Mouse (Mus musculus) urinary bladder, postnatal 36 days (tissue): ENCODE results near the gene Rpl12.

Source experiments
- DNase-seq, 2 experiments: peaks; one replicate each; pipeline ENCODE4 v3.0.0; 2022; ENCODE audit warnings: low spot score in 2 of 2, mixed read lengths in 1 of 2

Rpl12 gene

DNA sequence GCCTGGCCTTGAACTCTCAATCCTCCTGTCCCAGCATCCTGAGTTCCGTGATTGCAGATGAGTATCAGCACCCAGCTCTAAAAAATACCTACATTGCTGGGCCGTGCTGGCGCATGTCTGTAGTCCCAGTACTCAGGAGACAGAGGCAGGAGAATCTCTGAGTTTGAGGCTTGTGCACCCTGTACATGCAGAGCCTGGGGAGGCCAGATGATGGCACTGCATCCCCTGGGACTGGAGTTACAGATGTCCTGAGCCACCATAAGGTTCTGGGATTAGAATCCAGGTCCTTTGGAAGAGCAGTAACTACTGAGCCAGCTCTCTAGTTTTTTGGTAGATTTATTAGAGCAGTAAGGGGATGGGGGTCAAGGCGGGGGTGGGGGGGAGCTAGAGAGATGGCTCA, 20.9 kb upstream of the Rpl12 start:
- no peak for DNase-seq

DNA sequence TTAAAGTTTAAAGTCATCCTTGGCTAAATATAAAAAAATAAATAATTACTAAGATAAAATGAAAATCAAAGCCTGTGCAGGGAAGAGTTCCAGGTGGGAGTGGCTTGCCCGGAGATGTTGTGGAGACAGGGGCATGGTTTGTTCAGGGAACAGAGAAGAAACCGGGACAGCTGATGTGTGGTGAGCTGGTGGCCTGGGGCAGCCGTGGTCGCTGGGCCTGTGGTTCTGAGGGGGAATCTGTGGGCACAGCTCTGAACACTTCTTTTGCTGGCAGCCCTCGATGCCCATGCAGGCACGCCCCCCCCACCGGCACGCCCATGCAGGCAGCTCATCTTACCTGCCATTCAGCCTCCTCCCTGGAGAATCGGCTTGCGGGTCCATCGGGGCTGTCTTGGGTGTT, 13.9 kb upstream of the Rpl12 start:
- no peak for DNase-seq

DNA sequence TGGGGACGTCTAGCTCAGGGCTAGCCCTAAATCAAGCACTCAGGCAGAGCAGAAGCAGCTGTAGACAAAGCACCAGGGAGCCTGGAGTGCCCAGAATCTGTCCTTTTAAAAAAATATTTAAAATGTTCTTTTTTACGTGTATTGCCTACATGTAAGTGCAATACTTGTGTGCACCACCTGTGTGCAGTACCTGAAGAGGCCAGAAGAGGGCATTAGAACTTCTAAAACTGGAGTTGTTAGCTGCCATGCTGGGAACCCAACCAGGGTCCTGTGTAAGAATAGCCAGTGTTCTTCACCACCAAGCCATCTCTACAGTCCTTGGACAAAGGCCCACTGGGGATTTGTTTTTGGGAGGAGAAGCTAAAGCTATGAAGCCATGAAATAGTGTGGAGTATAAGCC, 6.8 kb upstream of the Rpl12 start:
- DNase-seq = no peak

DNA sequence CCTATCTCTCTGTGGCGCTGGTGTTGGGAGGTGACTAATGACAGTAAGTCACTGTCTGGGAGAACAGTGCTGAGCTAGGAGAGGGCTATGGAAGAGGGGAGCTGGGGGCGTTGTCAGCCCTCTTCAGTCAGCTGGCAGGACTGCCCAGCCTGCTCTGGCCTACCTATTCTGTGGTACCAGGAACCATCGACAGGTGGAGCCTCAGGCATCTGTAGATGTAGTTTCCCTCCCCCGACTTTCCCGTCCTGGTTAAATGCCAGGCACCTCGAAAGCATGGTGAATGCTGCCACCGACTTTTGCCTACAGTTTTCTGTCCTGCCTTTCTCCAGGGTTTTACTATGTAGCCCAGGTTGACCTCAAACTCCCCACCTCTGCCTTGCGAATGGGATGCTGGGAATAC, 4.0 kb upstream of the Rpl12 start:
- no peak for DNase-seq

DNA sequence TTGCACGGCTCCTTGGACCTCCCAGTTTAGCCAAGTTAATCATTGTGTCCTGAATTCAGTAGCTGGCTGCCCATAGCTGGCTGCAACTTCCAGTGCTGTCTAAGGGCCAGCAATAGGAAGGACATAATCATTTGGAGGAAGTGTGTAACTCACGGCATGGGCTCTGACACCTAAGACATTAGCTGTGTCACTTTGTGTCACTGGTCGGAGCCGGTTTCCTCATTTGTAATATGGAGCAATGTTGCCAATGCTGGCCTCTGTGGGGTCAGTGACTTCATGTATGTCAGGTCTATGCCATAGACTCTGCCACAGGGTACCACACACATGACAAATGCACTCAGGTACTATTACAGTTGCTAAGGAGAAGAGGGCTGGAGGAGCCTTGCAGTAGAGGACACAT, 1.1 kb upstream of the Rpl12 start:
- DNase-seq = no peak

DNA sequence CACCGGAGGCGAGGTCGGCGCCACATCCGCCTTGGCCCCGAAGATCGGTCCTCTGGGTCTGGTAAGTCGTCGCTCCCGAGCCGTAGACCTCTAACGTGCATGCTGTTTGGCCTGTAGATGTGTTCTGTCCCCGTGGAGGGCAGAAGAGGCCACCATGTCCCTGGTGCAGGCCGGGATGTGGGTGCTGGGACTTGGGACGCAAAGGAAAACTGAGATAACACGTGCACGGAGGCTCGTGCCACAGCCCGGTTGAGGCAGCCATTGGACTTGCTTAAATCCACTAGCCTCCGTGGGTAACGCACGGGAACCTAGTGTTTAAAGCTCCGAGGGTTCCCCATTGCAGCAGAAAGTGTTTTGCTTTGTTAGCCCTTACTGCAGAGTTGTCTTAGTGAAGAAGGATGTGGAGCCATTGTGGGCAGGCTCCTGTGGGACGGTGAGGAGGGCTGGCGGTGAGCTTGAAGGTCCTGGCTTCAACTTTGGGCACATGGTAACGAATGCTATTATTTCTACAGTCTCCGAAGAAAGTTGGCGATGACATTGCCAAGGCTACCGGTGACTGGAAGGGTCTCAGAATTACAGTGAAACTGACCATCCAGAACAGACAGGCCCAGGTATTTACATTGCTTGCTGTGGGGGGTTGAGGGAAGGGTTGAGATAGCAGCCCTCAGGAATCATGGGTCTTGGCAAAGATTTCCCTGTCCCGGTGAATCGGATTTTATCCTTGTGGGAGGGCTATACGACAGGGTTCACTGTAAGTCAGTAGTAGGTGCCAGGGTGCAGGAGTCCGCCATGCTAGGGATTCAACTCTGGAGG, 909 bp downstream of the Rpl12 start:
- peak; percentile 11 to 22 for DNase-seq

DNA sequence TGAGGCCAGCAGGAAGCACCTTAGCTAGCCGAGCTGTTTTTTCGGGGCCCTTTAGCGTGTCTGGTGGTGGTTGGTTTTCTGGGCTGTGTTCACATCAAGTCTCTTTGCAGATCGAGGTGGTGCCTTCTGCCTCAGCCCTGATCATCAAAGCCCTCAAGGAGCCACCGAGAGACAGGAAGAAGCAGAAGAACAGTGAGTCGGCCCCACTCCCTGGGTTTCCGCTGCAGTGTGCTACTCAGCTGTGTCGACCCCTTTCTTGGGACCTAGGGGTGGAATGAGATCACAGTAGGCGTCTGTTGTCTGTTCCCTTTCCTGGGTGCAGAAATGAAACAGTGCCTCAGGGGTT, 1.5 kb downstream of the Rpl12 start:
- no peak for DNase-seq

DNA sequence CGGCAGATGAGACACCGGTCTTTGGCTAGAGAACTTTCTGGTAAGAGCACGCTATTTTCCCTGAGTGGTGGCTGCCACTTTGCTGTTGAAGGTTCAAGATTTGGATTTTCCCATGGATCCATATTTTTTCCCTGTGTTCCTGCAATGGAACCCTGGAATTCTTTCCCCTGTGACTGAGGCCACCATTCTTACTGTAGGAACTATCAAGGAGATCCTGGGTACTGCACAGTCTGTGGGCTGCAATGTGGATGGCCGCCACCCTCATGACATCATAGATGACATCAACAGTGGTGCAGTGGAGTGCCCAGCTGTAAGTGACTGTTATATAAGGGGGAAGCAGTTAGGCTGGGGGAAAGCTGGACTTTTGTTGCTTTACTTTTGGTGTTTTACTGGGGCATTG, 2.2 kb downstream of the Rpl12 start:
- DNase-seq = no peak

DNA sequence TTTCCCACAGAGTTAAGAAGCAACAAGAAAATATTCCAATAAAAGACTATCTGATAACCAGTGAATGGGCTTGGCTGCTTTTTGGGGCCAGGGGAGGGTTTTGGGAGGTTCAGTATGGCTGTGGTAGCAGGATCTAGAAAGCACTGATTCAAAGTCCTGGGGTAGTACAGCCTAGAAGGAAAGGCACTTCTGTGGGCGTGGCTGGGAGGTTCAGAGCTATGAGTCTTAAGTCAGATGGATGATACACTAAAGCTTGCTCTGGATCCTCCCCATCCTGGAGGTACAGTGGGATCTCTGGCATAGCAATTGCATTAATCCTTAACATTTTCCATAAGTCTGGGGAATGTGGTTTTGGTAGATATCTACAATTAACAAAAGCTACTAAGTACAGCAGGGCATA, 2.6 kb downstream of the Rpl12 start:
- DNase-seq = no peak

DNA sequence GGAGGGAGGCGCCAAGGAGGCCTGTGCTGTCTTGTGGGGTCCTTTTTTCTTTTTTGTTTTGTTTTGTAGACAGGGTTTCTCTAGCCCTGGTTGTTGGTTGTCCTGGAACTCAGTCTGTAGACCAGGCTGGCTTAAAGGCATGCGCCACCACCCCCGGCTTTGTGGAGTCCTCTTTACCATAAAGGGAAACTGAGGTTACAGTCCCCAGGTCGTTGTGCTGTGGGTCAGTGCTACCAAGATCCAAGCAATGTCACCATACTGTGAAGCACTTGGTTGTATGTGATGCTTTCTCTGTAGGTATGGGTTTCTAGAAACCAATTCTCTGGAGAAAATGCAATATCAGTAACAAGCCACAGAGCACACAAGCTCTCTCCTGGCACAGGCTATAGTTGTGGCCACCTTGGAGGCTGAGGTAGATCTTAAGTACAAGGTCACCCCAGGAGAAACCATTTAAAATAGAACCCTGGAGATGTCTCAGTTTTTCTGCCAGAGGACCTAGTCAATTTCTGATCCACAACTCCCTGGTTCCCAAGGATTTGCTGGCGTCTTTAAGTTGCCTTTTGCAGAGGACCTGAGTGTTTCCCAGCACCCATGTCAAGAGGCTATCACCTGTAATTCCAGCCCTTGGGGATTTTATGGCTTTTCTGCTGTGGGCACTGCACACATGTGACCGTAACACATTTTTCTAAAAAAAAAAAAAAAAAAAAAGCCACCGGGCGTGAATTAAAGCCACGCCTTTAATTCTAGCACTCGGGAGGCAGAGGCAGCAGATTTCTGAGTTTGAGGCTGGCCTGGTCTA, 3.5 kb downstream of the Rpl12 start:
- DNase-seq = no peak

DNA sequence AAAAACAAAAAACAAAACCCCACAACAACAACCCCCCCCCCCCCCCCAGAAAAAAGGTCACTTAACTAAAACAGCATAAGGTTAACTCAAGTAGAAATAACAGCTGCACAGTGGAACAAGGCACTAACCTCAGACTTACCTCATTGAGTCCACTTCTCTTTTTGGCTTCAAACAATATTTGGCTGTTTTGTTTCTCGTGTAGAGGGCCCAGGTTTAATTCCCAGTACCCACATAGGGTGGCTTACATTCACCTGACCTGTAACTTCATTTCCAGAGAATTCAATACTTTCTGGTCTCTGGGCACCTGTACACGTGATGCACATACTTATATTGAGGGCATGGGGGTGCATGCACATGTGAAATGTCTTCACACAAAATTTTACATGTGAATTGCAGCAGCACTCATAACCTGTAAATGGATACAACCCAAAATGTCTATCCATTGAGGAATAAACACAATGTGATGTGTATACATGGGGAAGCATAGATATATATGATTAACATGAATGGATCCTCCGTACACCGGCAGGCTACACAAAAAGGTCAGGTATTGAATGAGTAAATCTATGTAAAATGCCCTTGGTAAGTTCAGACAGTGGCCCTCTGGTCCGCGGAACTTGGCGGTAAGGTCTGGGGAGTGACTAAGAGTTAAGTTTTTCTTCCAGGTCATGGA, 4.3 kb downstream of the Rpl12 start:
- no peak for DNase-seq

DNA sequence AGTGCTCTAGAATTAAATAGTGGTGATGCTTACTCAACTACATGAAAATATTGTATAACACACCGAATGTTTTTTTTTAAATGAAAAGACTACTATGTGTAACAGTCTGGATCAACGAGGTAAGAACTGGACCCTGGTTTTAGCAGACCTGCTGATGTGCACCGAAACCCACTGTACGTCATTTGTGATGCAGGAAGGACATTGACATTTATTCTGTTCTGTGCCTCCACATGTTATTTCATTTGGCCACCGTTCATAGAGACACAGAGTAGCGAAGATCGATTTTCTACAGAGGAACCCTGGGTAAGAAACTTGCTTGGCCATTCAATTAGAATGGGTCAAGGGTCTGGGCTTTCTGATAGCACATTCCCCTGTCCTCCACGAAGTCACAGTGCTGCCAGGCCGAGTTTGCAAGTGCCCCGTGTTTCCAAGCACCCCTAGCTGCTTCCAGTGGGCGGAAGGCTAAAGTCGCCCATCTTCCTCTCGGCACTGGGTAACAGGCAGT, 4.9 kb downstream of the Rpl12 start:
- DNase-seq = no peak

DNA sequence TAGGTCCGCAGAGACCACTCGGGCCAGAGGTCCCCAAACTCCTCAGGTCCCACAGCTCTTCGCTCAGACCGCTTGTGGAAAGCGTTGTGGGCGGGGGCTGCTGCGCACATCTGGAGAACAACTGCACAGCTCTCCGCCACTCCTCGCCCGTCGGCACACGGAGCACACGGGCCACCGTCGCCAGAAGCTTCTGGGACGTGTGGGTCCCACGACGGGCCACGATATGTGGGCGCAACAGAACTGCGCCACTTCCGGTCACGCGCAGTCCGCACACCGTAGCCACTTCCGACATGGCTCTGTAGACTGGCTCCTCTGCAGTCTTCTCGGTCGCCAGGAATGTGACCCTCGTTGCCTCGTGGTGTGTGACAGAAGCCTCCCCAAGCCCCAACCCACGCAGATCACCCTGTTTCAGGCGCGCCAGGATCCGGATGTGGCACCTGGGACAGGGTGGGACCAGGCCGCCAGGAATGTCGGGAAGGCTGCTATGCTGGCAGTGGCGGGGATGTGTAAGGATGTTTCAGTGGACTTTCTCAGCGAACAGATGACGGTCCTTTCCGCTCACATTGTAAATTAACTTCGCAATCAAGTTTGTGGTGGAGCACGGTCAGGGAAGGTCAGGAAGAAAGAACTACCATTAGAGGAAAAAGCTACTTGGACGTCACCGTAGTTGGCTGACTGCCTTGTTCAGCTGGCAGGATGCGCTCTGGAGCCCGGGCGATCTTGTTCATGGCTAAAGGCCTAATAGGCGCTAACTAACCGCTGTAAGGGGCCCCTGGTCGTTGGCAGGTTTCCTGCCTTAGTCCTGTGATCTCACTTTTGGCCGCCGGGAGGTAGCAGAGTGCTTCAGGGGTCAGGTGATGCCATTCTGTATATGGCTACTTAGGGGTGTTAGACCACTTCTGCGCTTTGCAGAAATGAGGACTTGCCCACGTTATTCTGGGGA, 5.6 kb downstream of the Rpl12 start:
- DNase-seq = peak; percentile 82 to 85

DNA sequence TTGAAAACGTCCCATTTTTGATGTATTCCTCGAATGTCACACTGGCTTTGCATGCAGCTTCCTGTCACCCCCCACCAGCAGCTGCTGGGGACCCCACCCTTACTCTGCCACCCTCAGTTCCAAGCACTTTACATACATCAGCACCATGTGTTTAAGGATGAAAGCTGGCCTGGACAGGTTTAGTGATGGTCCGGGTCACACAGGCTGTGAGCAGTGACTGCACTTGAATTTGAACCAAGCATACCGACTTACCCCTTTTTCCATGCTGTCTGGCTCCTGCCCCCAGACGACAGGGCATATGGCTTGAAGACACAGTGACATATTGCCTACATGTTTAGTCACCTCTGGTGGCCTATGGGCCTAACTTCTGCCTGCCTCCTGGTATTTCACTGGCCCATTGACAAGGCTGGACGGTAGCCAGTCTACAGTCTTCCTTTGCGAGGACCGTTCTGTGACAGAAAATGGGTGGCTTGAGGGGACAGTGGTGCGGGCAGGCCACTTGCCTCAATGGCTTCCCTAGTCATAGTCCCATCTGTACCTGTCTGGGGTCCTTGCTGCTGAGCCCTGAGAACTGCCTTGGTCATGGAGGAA, 6.8 kb downstream of the Rpl12 start:
- no peak for DNase-seq

DNA sequence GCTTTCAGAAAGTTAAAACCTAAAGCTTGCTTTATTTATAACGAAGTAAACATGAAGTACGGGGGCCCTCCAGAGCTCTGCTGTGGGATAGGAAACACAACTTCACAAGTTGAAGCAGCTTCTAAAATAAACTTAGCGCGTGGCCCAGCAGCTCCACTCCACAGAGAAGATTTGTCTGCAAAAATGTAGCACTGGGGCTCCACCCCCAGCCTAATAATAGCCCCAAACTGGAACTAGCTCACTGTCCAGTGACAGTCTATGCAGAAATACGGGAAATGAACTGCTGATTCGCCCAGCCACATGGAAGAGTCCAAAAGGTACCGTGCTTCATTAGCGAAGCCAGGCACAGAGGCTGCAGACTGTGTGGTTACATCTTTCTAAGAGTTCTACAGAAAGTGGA, 8.0 kb downstream of the Rpl12 start:
- no peak for DNase-seq

DNA sequence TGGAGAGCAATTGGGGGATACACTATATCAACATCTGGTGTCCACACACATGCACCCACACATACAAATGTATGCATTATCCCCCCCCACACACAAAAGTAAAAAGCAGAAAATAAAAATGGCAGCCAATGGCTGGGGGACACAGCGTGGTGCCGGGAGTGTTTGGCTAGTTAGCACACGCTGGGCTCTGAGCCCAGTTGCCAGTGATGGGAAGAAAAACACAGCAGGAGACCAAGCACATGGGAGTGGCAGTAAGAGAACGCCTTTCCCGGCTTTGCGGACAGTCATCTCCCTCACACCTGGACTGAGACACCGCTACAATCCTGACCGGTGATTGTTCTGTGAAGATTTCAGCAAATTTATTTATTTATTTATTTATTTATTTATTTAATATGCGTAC, 9.9 kb downstream of the Rpl12 start:
- no peak for DNase-seq

DNA sequence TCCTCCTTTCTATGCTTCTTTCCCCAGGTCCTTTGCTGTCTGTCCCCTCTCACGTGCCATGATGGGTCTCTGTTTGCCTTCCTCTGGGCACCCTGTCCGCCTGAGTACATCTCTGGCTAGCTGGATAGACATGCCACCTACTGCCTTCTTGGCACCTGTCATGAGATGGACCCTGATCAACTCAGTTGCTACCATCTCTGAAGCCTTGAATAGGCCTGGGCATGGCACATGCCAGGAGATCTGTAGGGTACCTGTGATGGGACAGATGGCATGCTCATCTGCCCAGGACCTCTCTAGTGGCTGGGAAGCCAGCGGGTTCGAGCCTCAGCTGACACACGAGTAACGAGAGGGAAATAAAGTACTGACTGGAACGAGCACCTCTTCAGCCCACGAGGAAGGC, 12.9 kb downstream of the Rpl12 start:
- no peak for DNase-seq

DNA sequence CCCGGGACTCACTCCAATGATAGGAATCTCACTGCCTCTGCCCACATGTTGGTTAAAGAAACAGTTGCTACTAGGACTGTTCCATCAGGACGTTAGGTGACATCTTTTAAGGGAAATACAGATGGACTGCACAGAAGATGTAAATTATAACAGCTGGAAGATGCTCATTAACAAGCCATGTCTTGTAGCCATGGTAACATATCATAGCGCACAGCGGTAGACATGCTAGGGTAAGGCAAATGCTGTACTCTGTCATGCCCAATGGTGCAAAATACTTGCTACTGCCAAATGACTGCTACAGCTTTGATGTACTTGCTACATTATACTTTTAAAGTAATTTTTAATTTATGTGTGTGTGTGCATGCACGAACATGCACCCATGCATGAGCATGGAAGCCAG, 15.8 kb downstream of the Rpl12 start:
- no peak for DNase-seq

DNA sequence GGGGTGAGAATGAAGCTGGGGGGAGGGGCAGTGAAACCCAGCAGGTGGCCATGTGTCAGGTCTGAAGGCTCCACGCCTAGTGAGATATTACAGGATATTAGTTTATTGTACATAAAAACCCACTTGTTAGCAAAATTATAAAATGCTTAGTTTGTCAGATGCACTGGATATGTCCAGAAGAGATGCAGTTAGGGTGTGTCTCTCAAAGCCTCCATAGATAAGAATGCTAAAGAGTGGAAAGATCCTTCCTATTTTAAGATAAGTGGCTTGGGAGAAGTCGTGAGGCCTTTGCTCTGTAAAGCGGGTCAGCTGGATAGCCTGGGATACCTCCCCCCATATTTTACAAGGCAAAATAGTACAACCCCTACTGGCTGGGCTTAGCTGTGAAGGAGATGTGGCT, 17.3 kb downstream of the Rpl12 start:
- DNase-seq = no peak

DNA sequence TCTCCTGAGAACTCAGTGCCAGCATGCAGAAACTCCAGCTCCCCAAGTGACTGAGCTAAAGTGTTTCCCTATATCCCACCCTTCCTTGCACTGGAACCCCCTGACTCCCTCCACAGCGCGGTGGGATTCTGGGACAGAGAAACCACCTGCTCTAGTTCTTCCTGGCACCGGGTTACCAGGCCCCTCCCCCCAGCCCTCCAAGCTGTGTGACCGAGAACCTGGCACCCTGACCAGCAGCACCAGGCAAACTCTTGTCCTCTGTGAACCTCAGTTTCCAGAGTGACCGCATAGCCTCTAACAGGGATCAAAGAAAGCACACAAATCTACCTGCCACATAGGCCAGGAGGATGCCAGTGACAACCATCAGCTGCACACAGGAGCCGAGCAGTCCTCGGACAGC, 18.3 kb downstream of the Rpl12 start:
- DNase-seq = no peak

DNA sequence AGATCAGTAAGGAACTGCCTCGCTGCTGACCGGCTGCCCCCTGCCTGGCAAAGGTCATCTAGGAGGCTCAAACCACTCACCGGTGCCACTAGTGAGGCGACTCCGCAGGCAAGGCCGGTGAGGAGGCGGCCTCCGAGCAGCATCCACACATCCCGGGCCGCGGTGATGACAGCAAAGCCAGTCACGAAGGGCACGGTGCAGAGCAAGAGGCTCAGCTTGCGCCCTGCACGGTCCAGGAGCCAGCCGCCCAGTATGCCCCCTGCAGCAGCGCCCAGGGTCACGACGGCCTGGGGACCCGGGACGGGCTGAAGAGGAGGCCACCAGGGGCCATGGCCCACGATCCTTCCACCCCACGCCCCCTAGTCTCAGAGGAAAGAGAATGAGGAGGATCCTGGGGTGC, 19.9 kb downstream of the Rpl12 start:
- DNase-seq = no peak
